Mouse (Mus musculus) liver, embryonic 14.5 days (tissue): ENCODE measurements around the gene Ifitm5.
"Not testable (repeated sequence)": the region's sequence is repeated elsewhere in the genome, so short reads cannot be mapped to it uniquely, and the experiment has no call there.

ENCODE experiments used
- CTCF ChIP-seq: IDR thresholded peaks from 2 replicates; pipeline ENCODE4 v1.5.1; 2016; ENCODE audit warnings: antibody characterized with exemption, low read depth, control low read depth
- EP300 ChIP-seq: IDR thresholded peaks from 2 replicates; pipeline ENCODE4 v1.6.1; 2016; ENCODE audit warnings: antibody characterized with exemption, low read depth

DNA sequence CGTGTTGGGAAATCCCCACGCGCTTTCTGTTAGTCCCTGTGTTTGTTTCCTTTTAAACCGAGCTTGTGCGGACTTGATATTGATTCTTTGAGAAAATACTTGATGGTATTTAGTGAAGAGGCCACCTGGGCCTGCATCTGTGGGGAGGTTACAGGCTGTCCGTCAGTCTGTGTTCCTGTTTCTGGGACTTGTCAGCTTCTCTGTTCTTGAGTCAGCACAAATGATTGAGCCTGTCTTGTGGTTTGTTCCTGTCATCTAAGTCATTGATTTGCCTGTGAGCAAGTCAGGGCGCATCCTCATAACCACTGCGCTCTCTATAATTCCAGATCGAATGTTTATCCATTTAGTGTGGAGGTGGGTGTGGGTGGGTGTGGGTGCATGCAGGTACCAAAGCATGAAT is 26.6 kb upstream of the Ifitm5 start:
- not testable (repeated sequence) for TF ChIP-seq EP300, CTCF
